Mouse (Mus musculus) MEL-GATA-1-ER (cell line): ENCODE measurements around the gene Rassf3.

Source experiments
- DNase-seq: peaks from one replicate; pipeline ENCODE4 v3.0.0-alpha.2; 2012; ENCODE audit warnings: low read depth; ENCODE audit errors: extremely low read depth

The Rassf3 gene

GRCm38 (mm10) chr10:121462162-121462881 lies 13.8 kb downstream of the Rassf3 start:
- no peak for DNase-seq

- DNase-seq = no peak
Observed at GRCm38 (mm10) chr10:121461404-121462161, 14.6 kb downstream of the Rassf3 start.

- DNase-seq = no peak
Observed at GRCm38 (mm10) chr10:121459124-121459853, 16.9 kb downstream of the Rassf3 start.

- DNase-seq = no peak
Observed at GRCm38 (mm10) chr10:121458408-121458807, 17.7 kb downstream of the Rassf3 start.

GRCm38 (mm10) chr10:121457381-121457780 lies 18.8 kb downstream of the Rassf3 start:
- DNase-seq = no peak

- no peak for DNase-seq
Observed at GRCm38 (mm10) chr10:121455517-121455916, 20.6 kb downstream of the Rassf3 start.

- DNase-seq = no peak
Observed at GRCm38 (mm10) chr10:121454708-121455475, 21.3 kb downstream of the Rassf3 start.

GRCm38 (mm10) chr10:121454033-121454432 lies 22.1 kb downstream of the Rassf3 start:
- DNase-seq = no peak

- no peak for DNase-seq
Observed at GRCm38 (mm10) chr10:121445808-121446207, 30.3 kb downstream of the Rassf3 start.

GRCm38 (mm10) chr10:121444198-121444597 lies 31.9 kb downstream of the Rassf3 start:
- no peak for DNase-seq

GRCm38 (mm10) chr10:121443791-121444190 lies 32.4 kb downstream of the Rassf3 start:
- DNase-seq = no peak

GRCm38 (mm10) chr10:121439310-121439731 lies 36.8 kb downstream of the Rassf3 start:
- DNase-seq = no peak

GRCm38 (mm10) chr10:121438109-121438508 lies 38.0 kb downstream of the Rassf3 start:
- DNase-seq = no peak

GRCm38 (mm10) chr10:121436693-121437092 lies 39.5 kb downstream of the Rassf3 start:
- DNase-seq = no peak

- no peak for DNase-seq
Observed at GRCm38 (mm10) chr10:121436258-121436645, 39.9 kb downstream of the Rassf3 start.

GRCm38 (mm10) chr10:121435546-121436257 lies 40.4 kb downstream of the Rassf3 start:
- DNase-seq = no peak

GRCm38 (mm10) chr10:121434441-121435103 lies 41.6 kb downstream of the Rassf3 start:
- no peak for DNase-seq

GRCm38 (mm10) chr10:121432635-121433280 lies 43.4 kb downstream of the Rassf3 start:
- peak; percentile 36 for DNase-seq

GRCm38 (mm10) chr10:121432041-121432634 lies 44.0 kb downstream of the Rassf3 start:
- DNase-seq = peak; percentile 23
